Mouse (Mus musculus): ENCODE results near the gene Slc38a3.

DNA sequence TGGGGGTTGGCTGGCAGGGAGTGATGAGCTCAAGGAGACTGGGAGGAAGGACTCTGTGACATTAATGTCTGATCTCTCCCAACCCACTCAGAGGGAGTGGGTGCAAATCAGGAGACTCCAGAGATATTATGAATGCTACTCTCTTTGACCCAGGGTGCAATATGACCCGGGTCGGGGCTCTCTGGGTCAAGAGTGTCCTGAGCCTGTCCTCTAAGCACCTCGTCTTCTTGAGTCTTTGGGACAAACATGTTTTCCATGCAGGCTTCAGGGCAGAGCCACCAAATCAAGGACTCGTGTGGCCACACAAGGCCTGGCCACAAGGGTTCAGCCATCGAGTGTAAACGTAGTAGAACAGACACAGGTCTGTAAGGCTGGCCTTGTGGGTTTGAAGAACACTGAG, 11.2 kb downstream of the Slc38a3 start:
- TF ChIP-seq POLR2A (IDR thresholded peaks at IDR 0.05; ENCODE audit: low read depth, low read length) (no peak), CTCF (IDR thresholded peaks at IDR 0.05; ENCODE audit: extremely low read depth, insufficient read depth, insufficient read length, insufficient replicate concordance) (no peak)

Measured in spleen, adult 2 months (tissue).